Mouse (Mus musculus) neural tube, embryonic 11.5 days (tissue): ENCODE data around the gene Pip5k1a. TPM values are rescaled to one million over a fixed set of nuclear protein-coding genes. Genes with fewer than 3 reads are reported as not detected.

Experiments used
- ATAC-seq: fragments of 200-750 bp; cut with Nextera tagmentation; 2 replicates; pipeline ENCODE4 v1.8.0; 2017; ENCODE audit warnings: moderate number of reproducible peaks, mild to moderate bottlenecking, moderate TSS enrichment, moderate library complexity; ENCODE audit not compliant: insufficient read depth, low FRiP score, low TSS enrichment
- DNase-seq: peaks from one replicate; pipeline ENCODE4 v3.0.0-alpha.2; 2015; ENCODE audit warnings: low spot score
- H3K27ac ChIP-seq: fragments of 300-500 bp; sonication (generic); 2 replicates; pipeline ENCODE4 v1.5.1; 2014; ENCODE audit warnings: low read depth, mild to moderate bottlenecking, low read length
- H3K27me3 ChIP-seq: fragments of 300-500 bp; sonication (generic); 2 replicates; pipeline ENCODE4 v1.6.1; 2014; ENCODE audit warnings: mild to moderate bottlenecking, low read length, mixed read lengths; ENCODE audit not compliant: control insufficient read depth, insufficient read depth
- H3K36me3 ChIP-seq: fragments of 300-500 bp; sonication (generic); 2 replicates; pipeline ENCODE4 v1.6.1; 2014; ENCODE audit warnings: mild to moderate bottlenecking, low read length, moderate library complexity, mixed read lengths; ENCODE audit not compliant: control insufficient read depth, insufficient read depth
- H3K4me1 ChIP-seq: fragments of 300-500 bp; sonication (generic); 2 replicates; pipeline ENCODE4 v1.6.1; 2014; ENCODE audit warnings: low read length, mixed read lengths; ENCODE audit not compliant: control insufficient read depth, insufficient read depth
- H3K4me2 ChIP-seq: fragments of 300-500 bp; sonication (generic); 2 replicates; pipeline ENCODE4 v1.6.1; 2014; ENCODE audit warnings: low read depth, mild to moderate bottlenecking, moderate library complexity
- H3K4me3 ChIP-seq: fragments of 300-500 bp; sonication (generic); 2 replicates; pipeline ENCODE4 v1.5.1; 2014; ENCODE audit warnings: low read depth, low read length
- H3K9ac ChIP-seq: fragments of 300-500 bp; sonication (generic); 2 replicates; pipeline ENCODE4 v1.6.1; 2014; ENCODE audit warnings: mild to moderate bottlenecking, low read length
- H3K9me3 ChIP-seq: fragments of 300-500 bp; sonication (generic); 2 replicates; pipeline ENCODE4 v1.6.1; 2016; ENCODE audit warnings: low read length; ENCODE audit not compliant: control insufficient read depth
- WGBS: fragments of 180-500 bp; shearing (Covaris S2); extraction: QIAGEN DNeasy Blood & Tissue Kit; methylation state at CpG from one replicate; pipeline ENCODE4 v1.1.7; 2014; 5-methylcytosine and 5-hydroxymethylcytosine counted together
- polyA plus RNA-seq: library from polyadenylated mRNA; unstranded; fragments of >200 nt; fragmentation: Nextera tagmentation; extraction: Ambion mirVana; gene quantifications from 2 replicates; pipeline ENCODE4 v1.2.1, GENCODE M21; 2014

Pip5k1a gene
- polyA plus RNA-seq, 1 experiment from 2014 or later: 13.4 TPM

GRCm38 (mm10) chr3:95063741-95064140 is 43.0 kb downstream of the Pip5k1a start:
- no peak for ATAC-seq
- H3K9ac ChIP-seq: no peak overlapping the region
- H3K36me3 ChIP-seq: peaks cover 47% of the 10 kb centered on the region
- H3K27ac ChIP-seq: no peak overlapping the region
- H3K4me1 ChIP-seq: no peaks in the 10 kb centered on the region
- H3K4me3 ChIP-seq: no peak overlapping the region
- no peak overlapping the region for H3K4me2 ChIP-seq
- DNase-seq: no peak
- 91% methylated on average over 4 of the region's 4 CpGs for WGBS
- no peaks in the 10 kb centered on the region for H3K27me3 ChIP-seq
- H3K9me3 ChIP-seq: no peaks in the 10 kb centered on the region

- H3K4me2 ChIP-seq: no peak overlapping the region
- no peak overlapping the region for H3K27ac ChIP-seq
- H3K27me3 ChIP-seq: no peaks in the 10 kb centered on the region
- H3K9me3 ChIP-seq: no peaks in the 10 kb centered on the region
- 89% methylated on average over 8 of the region's 8 CpGs for WGBS
- DNase-seq (no peak), ATAC-seq (no peak)
- H3K36me3 ChIP-seq: peaks cover 29% of the 10 kb centered on the region
- H3K4me3 ChIP-seq: no peak overlapping the region
- no peaks in the 10 kb centered on the region for H3K4me1 ChIP-seq
- H3K9ac ChIP-seq: no peak overlapping the region
Measured at GRCm38 (mm10) chr3:95058078-95058477, 48.7 kb downstream of the Pip5k1a start.

GRCm38 (mm10) chr3:95056275-95056674 is 50.5 kb downstream of the Pip5k1a start:
- Histone ChIP-seq H3K27me3 (no peaks in the 10 kb centered on the region), H3K36me3 (peaks cover 17% of the 10 kb centered on the region), H3K4me2 (no peak overlapping the region), H3K9ac (no peak overlapping the region), H3K27ac (no peak overlapping the region), H3K4me3 (no peak overlapping the region), H3K9me3 (no peaks in the 10 kb centered on the region), H3K4me1 (no peaks in the 10 kb centered on the region)
- no peak for ATAC-seq
- whole genome bisulfite sequencing: 97% methylated on average over 7 of the region's 7 CpGs
- no peak for DNase-seq

GRCm38 (mm10) chr3:95054481-95055260 is 52.1 kb downstream of the Pip5k1a start:
- WGBS: 59% methylated on average over 10 of the region's 10 CpGs
- H3K4me1 ChIP-seq: no peaks in the 10 kb centered on the region
- no peaks in the 10 kb centered on the region for H3K27me3 ChIP-seq
- DNase-seq (no peak), ATAC-seq (no peak)
- no peaks in the 10 kb centered on the region for H3K9me3 ChIP-seq
- H3K4me2 ChIP-seq: no peak overlapping the region
- no peak overlapping the region for H3K4me3 ChIP-seq
- H3K36me3 ChIP-seq: peaks cover 10% of the 10 kb centered on the region
- H3K27ac ChIP-seq: no peak overlapping the region
- H3K9ac ChIP-seq: no peak overlapping the region

- ATAC-seq (no peak), DNase-seq (no peak)
- Histone ChIP-seq H3K4me2 (no peak overlapping the region), H3K27ac (no peak overlapping the region), H3K9me3 (no peaks in the 10 kb centered on the region), H3K4me3 (no peak overlapping the region), H3K4me1 (no peaks in the 10 kb centered on the region), H3K36me3 (peaks cover 8% of the 10 kb centered on the region), H3K9ac (no peak overlapping the region), H3K27me3 (no peaks in the 10 kb centered on the region)
- 46% methylated on average over 3 of the region's 3 CpGs for WGBS
Measured at GRCm38 (mm10) chr3:95053701-95054100, 53.0 kb downstream of the Pip5k1a start.

- 48% methylated on average over 1 of the region's 1 CpGs for WGBS
- Histone ChIP-seq H3K9me3 (no peaks in the 10 kb centered on the region), H3K9ac (no peak overlapping the region), H3K4me3 (no peak overlapping the region), H3K27ac (no peak overlapping the region), H3K36me3 (peaks cover 4% of the 10 kb centered on the region), H3K4me1 (no peaks in the 10 kb centered on the region), H3K27me3 (no peaks in the 10 kb centered on the region), H3K4me2 (no peak overlapping the region)
- DNase-seq (no peak), ATAC-seq (no peak)
Measured at GRCm38 (mm10) chr3:95052959-95053358, 53.8 kb downstream of the Pip5k1a start.

GRCm38 (mm10) chr3:95047914-95048313 is 58.8 kb downstream of the Pip5k1a start:
- Histone ChIP-seq H3K27ac (no peak overlapping the region), H3K4me2 (no peak overlapping the region), H3K4me3 (no peak overlapping the region), H3K36me3 (no peaks in the 10 kb centered on the region), H3K9me3 (no peaks in the 10 kb centered on the region), H3K4me1 (no peaks in the 10 kb centered on the region), H3K27me3 (no peaks in the 10 kb centered on the region), H3K9ac (no peak overlapping the region)
- DNase-seq (no peak), ATAC-seq (no peak)
- WGBS: 73% methylated on average over 3 of the region's 3 CpGs

- no peak overlapping the region for H3K27ac ChIP-seq
- no peak overlapping the region for H3K4me2 ChIP-seq
- no peaks in the 10 kb centered on the region for H3K27me3 ChIP-seq
- no peak overlapping the region for H3K9ac ChIP-seq
- no peaks in the 10 kb centered on the region for H3K36me3 ChIP-seq
- 89% methylated on average over 11 of the region's 11 CpGs for WGBS
- DNase-seq: no peak
- peaks cover 1% of the 10 kb centered on the region for H3K4me1 ChIP-seq
- no peak for ATAC-seq
- H3K9me3 ChIP-seq: no peaks in the 10 kb centered on the region
- H3K4me3 ChIP-seq: no peak overlapping the region
Measured at GRCm38 (mm10) chr3:95046462-95047057, 60.2 kb downstream of the Pip5k1a start.

- Histone ChIP-seq H3K27ac (no peak overlapping the region), H3K9me3 (no peaks in the 10 kb centered on the region), H3K9ac (no peak overlapping the region), H3K4me3 (no peak overlapping the region), H3K36me3 (no peaks in the 10 kb centered on the region; the same call in 1 of the 2 replicates), H3K4me2 (no peak overlapping the region), H3K27me3 (no peaks in the 10 kb centered on the region), H3K4me1 (peaks cover 5% of the 10 kb centered on the region)
- DNase-seq (no peak), ATAC-seq (no peak)
- WGBS: 74% methylated on average over 6 of the region's 6 CpGs
Measured at GRCm38 (mm10) chr3:95043251-95043650, 63.5 kb downstream of the Pip5k1a start.
